Mouse (Mus musculus): ENCODE data around the gene Gm20696. TPM values are rescaled to one million over a fixed set of nuclear protein-coding genes. Genes with fewer than 3 reads are reported as not detected.

The Gm20696 gene
- 2.7 and 3.8 TPM in 2 replicates for polyA plus RNA-seq (2015; fragmentation: Nextera tagmentation; extraction: Ambion mirVana)

- under 1% methylated on average over 44 of the region's 75 CpGs for WGBS
- H3K9me3 ChIP-seq = no peaks in the 10 kb centered on the region
- H3K4me2 ChIP-seq (replicated peaks) = peak within 1 kb of the TSS; percentile 96
- peak within 1 kb of the TSS; percentile 78 for H3K4me3 ChIP-seq (replicated peaks)
- H3K27me3 ChIP-seq (replicated peaks) = no peaks in the 10 kb centered on the region
- ATAC-seq = peak; percentile 88
- H3K36me3 ChIP-seq = no peaks in the 10 kb centered on the region
- peaks cover 10% of the 10 kb centered on the region; the same call in 1 of the 2 replicates for H3K4me1 ChIP-seq (replicated peaks)
- H3K9ac ChIP-seq = peak within 1 kb of the TSS; percentile 71
- peak within 1 kb of the TSS; percentile 60 for H3K27ac ChIP-seq
Measured at GRCm38 (mm10) chr6:99666318-99667171, at the start of gene Gm20696, which contains the start of gene Eif4e3. TSS of gene Gm20696 (minus strand) at chr6:99666797. TSS of gene Eif4e3 (minus strand) at chr6:99666771.

GRCm38 (mm10) chr6:99715913-99716312 lies 49.3 kb upstream of the Gm20696 start:
- 58% methylated on average over 6 of the region's 6 CpGs for WGBS
- Histone ChIP-seq H3K36me3 (no peaks in the 10 kb centered on the region), H3K4me2 (replicated peaks) (no peak overlapping the region), H3K9me3 (no peaks in the 10 kb centered on the region), H3K4me3 (replicated peaks) (no peak overlapping the region), H3K27ac (no peak overlapping the region), H3K4me1 (replicated peaks) (no peaks in the 10 kb centered on the region), H3K27me3 (replicated peaks) (0 out of 2 replicates have a peak, but pooled peaks cover 3% of the 10 kb centered on the region), H3K9ac (no peak overlapping the region)
- ATAC-seq = no peak

- H3K27ac ChIP-seq = no peak overlapping the region
- no peak overlapping the region for H3K4me2 ChIP-seq (replicated peaks)
- WGBS = 63% methylated on average over 6 of the region's 6 CpGs
- H3K9ac ChIP-seq = no peak overlapping the region
- H3K4me3 ChIP-seq (replicated peaks) = no peak overlapping the region
- H3K4me1 ChIP-seq (replicated peaks) = no peaks in the 10 kb centered on the region
- 0 out of 2 replicates have a peak, but pooled peaks cover 3% of the 10 kb centered on the region for H3K27me3 ChIP-seq (replicated peaks)
- ATAC-seq = no peak
- no peaks in the 10 kb centered on the region for H3K9me3 ChIP-seq
- no peaks in the 10 kb centered on the region for H3K36me3 ChIP-seq
Measured at GRCm38 (mm10) chr6:99715191-99715590, 48.6 kb upstream of the Gm20696 start.

- H3K9ac ChIP-seq = no peak overlapping the region
- H3K27me3 ChIP-seq (replicated peaks) = 0 out of 2 replicates have a peak, but pooled peaks cover 3% of the 10 kb centered on the region
- no peak overlapping the region for H3K27ac ChIP-seq
- no peaks in the 10 kb centered on the region for H3K9me3 ChIP-seq
- H3K4me2 ChIP-seq (replicated peaks) = no peak overlapping the region
- H3K36me3 ChIP-seq = no peaks in the 10 kb centered on the region
- no peak for ATAC-seq
- 83% methylated on average over 5 of the region's 5 CpGs for WGBS
- H3K4me1 ChIP-seq (replicated peaks) = no peaks in the 10 kb centered on the region
- H3K4me3 ChIP-seq (replicated peaks) = no peak overlapping the region
Measured at GRCm38 (mm10) chr6:99713256-99713655, 46.7 kb upstream of the Gm20696 start.

GRCm38 (mm10) chr6:99711576-99712101 lies 45.0 kb upstream of the Gm20696 start:
- Histone ChIP-seq H3K4me1 (replicated peaks) (no peaks in the 10 kb centered on the region), H3K9ac (no peak overlapping the region), H3K4me2 (replicated peaks) (no peak overlapping the region), H3K27ac (no peak overlapping the region), H3K9me3 (no peaks in the 10 kb centered on the region), H3K36me3 (no peaks in the 10 kb centered on the region), H3K27me3 (replicated peaks) (0 out of 2 replicates have a peak, but pooled peaks cover 3% of the 10 kb centered on the region), H3K4me3 (replicated peaks) (no peak overlapping the region)
- 57% methylated on average over 11 of the region's 11 CpGs for WGBS
- ATAC-seq = peak; percentile 72

- no peak overlapping the region for H3K27ac ChIP-seq
Measured at GRCm38 (mm10) chr6:99700484-99700883, 33.9 kb upstream of the Gm20696 start.

GRCm38 (mm10) chr6:99692916-99693841 lies 26.6 kb upstream of the Gm20696 start:
- H3K4me3 ChIP-seq (replicated peaks) = peak overlapping the region; percentile 80
- no peaks in the 10 kb centered on the region for H3K36me3 ChIP-seq
- no peaks in the 10 kb centered on the region for H3K9me3 ChIP-seq
- WGBS = 1% methylated on average over 110 of the region's 110 CpGs
- H3K4me1 ChIP-seq (replicated peaks) = peaks cover 8% of the 10 kb centered on the region
- H3K4me2 ChIP-seq (replicated peaks) = peak overlapping the region; percentile 96
- peaks cover 67% of the 10 kb centered on the region for H3K27me3 ChIP-seq (replicated peaks)
- peak; percentile 62 for ATAC-seq
- peak overlapping the region; percentile 70 for H3K9ac ChIP-seq
- no peak overlapping the region for H3K27ac ChIP-seq

More at GRCm38 (mm10) chr6:99700484-99700883, 33.9 kb upstream of the Gm20696 start:
- Histone ChIP-seq H3K27me3 (replicated peaks) (peaks cover 14% of the 10 kb centered on the region), H3K4me2 (replicated peaks) (no peak overlapping the region), H3K9ac (no peak overlapping the region), H3K4me1 (replicated peaks) (no peaks in the 10 kb centered on the region), H3K36me3 (no peaks in the 10 kb centered on the region), H3K4me3 (replicated peaks) (no peak overlapping the region), H3K9me3 (no peaks in the 10 kb centered on the region)
- WGBS = 60% methylated on average over 3 of the region's 3 CpGs
- no peak for ATAC-seq

- peak; percentile 82 for ATAC-seq
- peaks cover 63% of the 10 kb centered on the region for H3K27me3 ChIP-seq (replicated peaks)
- H3K9ac ChIP-seq = peak within 1 kb of the TSS; percentile 70
- under 1% methylated on average over 94 of the region's 112 CpGs for WGBS
- peak within 1 kb of the TSS; percentile 32; the same call in 1 of the 2 replicates for H3K27ac ChIP-seq
- no peaks in the 10 kb centered on the region for H3K9me3 ChIP-seq
- peak within 1 kb of the TSS; percentile 96 for H3K4me2 ChIP-seq (replicated peaks)
- no peaks in the 10 kb centered on the region for H3K36me3 ChIP-seq
- peaks cover 8% of the 10 kb centered on the region for H3K4me1 ChIP-seq (replicated peaks)
- H3K4me3 ChIP-seq (replicated peaks) = peak within 1 kb of the TSS; percentile 80
Measured at GRCm38 (mm10) chr6:99692206-99692915, 25.8 kb upstream of the Gm20696 start, which contains the start of gene Gpr27. TSS of gene Gpr27 (plus strand) at chr6:99692679.

GRCm38 (mm10) chr6:99691666-99692205 lies 25.1 kb upstream of the Gm20696 start:
- H3K4me3 ChIP-seq (replicated peaks) = peak overlapping the region; percentile 80
- H3K4me1 ChIP-seq (replicated peaks) = peaks cover 8% of the 10 kb centered on the region
- peak overlapping the region; percentile 70 for H3K9ac ChIP-seq
- peak overlapping the region; percentile 96 for H3K4me2 ChIP-seq (replicated peaks)
- no peaks in the 10 kb centered on the region for H3K9me3 ChIP-seq
- H3K36me3 ChIP-seq = no peaks in the 10 kb centered on the region
- no peak overlapping the region for H3K27ac ChIP-seq
- peaks cover 63% of the 10 kb centered on the region for H3K27me3 ChIP-seq (replicated peaks)
- peak; percentile 28 for ATAC-seq
- 7% methylated on average over 24 of the region's 25 CpGs for WGBS

GRCm38 (mm10) chr6:99688513-99688912 lies 21.9 kb upstream of the Gm20696 start:
- H3K4me3 ChIP-seq (replicated peaks) = no peak overlapping the region
- peaks cover 6% of the 10 kb centered on the region for H3K4me1 ChIP-seq (replicated peaks)
- H3K27me3 ChIP-seq (replicated peaks) = peaks cover 35% of the 10 kb centered on the region
- WGBS = 80% methylated on average over 6 of the region's 6 CpGs
- no peak for ATAC-seq
- no peaks in the 10 kb centered on the region for H3K36me3 ChIP-seq
- no peak overlapping the region for H3K4me2 ChIP-seq (replicated peaks)
- no peak overlapping the region for H3K9ac ChIP-seq
- no peaks in the 10 kb centered on the region for H3K9me3 ChIP-seq
- H3K27ac ChIP-seq = no peak overlapping the region

- Histone ChIP-seq H3K27me3 (replicated peaks) (0 out of 2 replicates have a peak, but pooled peaks cover 2% of the 10 kb centered on the region), H3K9me3 (no peaks in the 10 kb centered on the region), H3K4me1 (replicated peaks) (no peaks in the 10 kb centered on the region), H3K9ac (no peak overlapping the region), H3K27ac (no peak overlapping the region), H3K4me2 (replicated peaks) (no peak overlapping the region), H3K4me3 (replicated peaks) (no peak overlapping the region), H3K36me3 (no peaks in the 10 kb centered on the region)
- no peak for ATAC-seq
- 55% methylated on average over 5 of the region's 5 CpGs for WGBS
Measured at GRCm38 (mm10) chr6:99684899-99685298, 18.3 kb upstream of the Gm20696 start.

Measured in intestine, embryonic 15.5 days (tissue).